Mouse (Mus musculus) c-Kit-negative CD71-positive TER-119-positive erythroid progenitor cells, embryonic 14.5 days (primary cell): ENCODE measurements around the gene Helq.

Experiments
- DNase-seq: peaks from one replicate; pipeline ENCODE4 v3.0.0-alpha.2; 2013; ENCODE audit warnings: low read depth, low spot score

Helq gene

GRCm38 (mm10) chr5:100779002-100779401 lies 19.4 kb downstream of the Helq start:
- no peak for DNase-seq

GRCm38 (mm10) chr5:100776900-100777299 lies 21.5 kb downstream of the Helq start:
- DNase-seq, result no peak

- no peak for DNase-seq
Observed at GRCm38 (mm10) chr5:100775778-100776404, 22.5 kb downstream of the Helq start.

- DNase-seq, result no peak
Observed at GRCm38 (mm10) chr5:100771575-100771974, 26.8 kb downstream of the Helq start.

- no peak for DNase-seq
Observed at GRCm38 (mm10) chr5:100766026-100766425, 32.4 kb downstream of the Helq start.

- no peak for DNase-seq
Observed at GRCm38 (mm10) chr5:100761736-100762135, 36.7 kb downstream of the Helq start.

GRCm38 (mm10) chr5:100760049-100760663 lies 38.2 kb downstream of the Helq start:
- DNase-seq, result no peak

GRCm38 (mm10) chr5:100758121-100758520 lies 40.3 kb downstream of the Helq start:
- no peak for DNase-seq

- no peak for DNase-seq
Observed at GRCm38 (mm10) chr5:100753407-100753806, 45.0 kb downstream of the Helq start.

- no peak for DNase-seq
Observed at GRCm38 (mm10) chr5:100751655-100752054, 46.7 kb downstream of the Helq start.

GRCm38 (mm10) chr5:100750617-100751255 lies 47.7 kb downstream of the Helq start:
- DNase-seq, result no peak

GRCm38 (mm10) chr5:100738802-100739201 lies 59.6 kb downstream of the Helq start:
- DNase-seq, result no peak

- DNase-seq, result no peak
Observed at GRCm38 (mm10) chr5:100736919-100737318, 61.5 kb downstream of the Helq start.

- DNase-seq, result no peak
Observed at GRCm38 (mm10) chr5:100734535-100734934, 63.9 kb downstream of the Helq start.

- DNase-seq, result no peak
Observed at GRCm38 (mm10) chr5:100728757-100729156, 69.6 kb downstream of the Helq start.

GRCm38 (mm10) chr5:100726001-100726400 lies 72.4 kb downstream of the Helq start:
- DNase-seq, result no peak

- no peak for DNase-seq
Observed at GRCm38 (mm10) chr5:100719235-100720088, 78.9 kb downstream of the Helq start, which contains the start of gene Hpse. Hpse (minus strand) TSS chr5:100719716.

GRCm38 (mm10) chr5:100716762-100717161 lies 81.6 kb downstream of the Helq start:
- DNase-seq, result no peak
